Comparison of ENCODE assay signal across 8 mouse cellular contexts in genomic region chr11:88618005-88618501, GRCm38 (mm10).
DNase-seq lines count a peak whose midpoint lies in the region; ATAC-seq and TF ChIP-seq lines count a peak whose summit lies in the region.

No protein-coding gene starts in this region.

- 0 out of 2 replicates have a peak overlapping the region, but pooled peaks have one; percentile 1 for H3K4me2 ChIP-seq in intestine, embryonic 14.5 days (ENCODE audit: low read length)
- H3K4me2 ChIP-seq in liver, embryonic 16.5 days (ENCODE audit: low read depth, low read length) = no peak overlapping the region

- no peak for TF ChIP-seq RAD21 in MEL (IDR thresholded peaks at IDR 0.05; ENCODE audit: low read depth, low read length)

- peak overlapping the region; percentile 56; the same call in 1 of the 2 replicates for H3K27ac ChIP-seq in MEL (ENCODE audit: control insufficient read depth, low read depth, low read length)
- H3K27ac ChIP-seq in intestine, embryonic 14.5 days (ENCODE audit: low read depth) = no peak overlapping the region
- H3K27ac ChIP-seq in liver, embryonic 16.5 days (ENCODE audit: low read length) = peak overlapping the region; percentile 40; the same call in 1 of the 2 replicates

- DNase-seq in heart, adult 11 months = peak; percentile 95
- DNase-seq in heart, postnatal 10 days = no peak
- DNase-seq in MEL (ENCODE audit: low read depth, low spot score) = no peak
- DNase-seq in intestine, embryonic 14.5 days (ENCODE audit: low spot score) = no peak
- DNase-seq in adipocyte (ENCODE audit: low spot score) = no peak
- no peak for DNase-seq in embryo, embryonic 10.5 days (ENCODE audit: low spot score)
- DNase-seq in right cerebral cortex, postnatal 4 days = no peak

- TF ChIP-seq POLR2A in MEL (IDR thresholded peaks at IDR 0.05; ENCODE audit: control insufficient read depth in 1 of 2, insufficient read depth in 1 of 2, low read depth in 1 of 2, low read length in 2 of 2, poor library complexity in 1 of 2) = no peak

- H3K79me2 ChIP-seq in MEL (ENCODE audit: control insufficient read depth, insufficient read depth, low read length, poor library complexity) = no peaks in the 10 kb centered on the region; the same call in 1 of the 2 replicates

- H3K9ac ChIP-seq in MEL (ENCODE audit: control insufficient read depth, low read depth, low read length, poor library complexity, severe bottlenecking) = peak overlapping the region; percentile 13; the same call in 1 of the 2 replicates
- no peak overlapping the region for H3K9ac ChIP-seq in intestine, embryonic 14.5 days (ENCODE audit: low read length)
- H3K9ac ChIP-seq in liver, embryonic 16.5 days (ENCODE audit: low read depth, low read length) = no peak overlapping the region

- no peak overlapping the region for H3K4me3 ChIP-seq in MEL (ENCODE audit: control insufficient read depth in 1 of 2, insufficient read depth in 1 of 2, low read depth in 2 of 2, low read length in 2 of 2)
- H3K4me3 ChIP-seq in intestine, embryonic 14.5 days (ENCODE audit: low read depth, low read length) = no peak overlapping the region
- no peak overlapping the region for H3K4me3 ChIP-seq in liver, embryonic 16.5 days (ENCODE audit: low read depth, low read length)

- no peaks in the 10 kb centered on the region for H3K27me3 ChIP-seq in MEL (ENCODE audit: control insufficient read depth in 1 of 2, insufficient read depth in 2 of 2, low read length in 2 of 2)
- no peaks in the 10 kb centered on the region for H3K27me3 ChIP-seq in intestine, embryonic 14.5 days (replicated peaks; ENCODE audit: control insufficient read depth, insufficient read depth, low read length)
- no peaks in the 10 kb centered on the region for H3K27me3 ChIP-seq in liver, embryonic 16.5 days (ENCODE audit: control insufficient read depth, insufficient read depth, low read depth, low read length)

- TF ChIP-seq EP300 in MEL (IDR thresholded peaks at IDR 0.05; ENCODE audit: low read depth in 1 of 2, low read length in 2 of 2) = no peak

- H3K4me1 ChIP-seq in MEL (ENCODE audit: control insufficient read depth in 1 of 2, insufficient read depth in 2 of 2, low read length in 2 of 2) = peaks cover 46 to 47% of the 10 kb centered on the region in 2 experiments
- H3K4me1 ChIP-seq in intestine, embryonic 14.5 days (replicated peaks; ENCODE audit: control insufficient read depth, insufficient read depth, low read length) = peaks cover 64% of the 10 kb centered on the region
- peaks cover 36% of the 10 kb centered on the region for H3K4me1 ChIP-seq in liver, embryonic 16.5 days (ENCODE audit: control insufficient read depth, low read depth, low read length)

- no peaks in the 10 kb centered on the region for H3K9me3 ChIP-seq in MEL (replicated peaks; ENCODE audit: insufficient read depth, low read length)
- no peaks in the 10 kb centered on the region for H3K9me3 ChIP-seq in intestine, embryonic 14.5 days (ENCODE audit: control insufficient read depth, low read length)
- no peaks in the 10 kb centered on the region for H3K9me3 ChIP-seq in liver, embryonic 16.5 days (replicated peaks; ENCODE audit: control insufficient read depth, low read length)

- no peak for ATAC-seq in intestine, embryonic 14.5 days (replicated peaks; ENCODE audit: low FRiP score, low TSS enrichment, low read depth)
- no peak for ATAC-seq in liver, embryonic 16.5 days (ENCODE audit: low read depth)

- peaks cover 0 to 50% of the 10 kb centered on the region in 2 experiments; a peak in 3 of 4 replicates for H3K36me3 ChIP-seq in MEL (ENCODE audit: control insufficient read depth in 1 of 2, insufficient read depth in 2 of 2, low read length in 2 of 2)
- H3K36me3 ChIP-seq in intestine, embryonic 14.5 days (ENCODE audit: control insufficient read depth, insufficient read depth, low read length) = no peaks in the 10 kb centered on the region
- H3K36me3 ChIP-seq in liver, embryonic 16.5 days (ENCODE audit: control insufficient read depth, insufficient read depth) = no peaks in the 10 kb centered on the region

- no peak for TF ChIP-seq CTCF in MEL (IDR thresholded peaks at IDR 0.05 in 2 of 3, conservative IDR thresholded peaks at IDR 0.05 in 1 of 3; ENCODE audit: control insufficient read depth in 1 of 3, insufficient read depth in 1 of 3, low read depth in 2 of 3, low read length in 3 of 3, poor library complexity in 1 of 3, severe bottlenecking in 1 of 3)

- intact Hi-C loops in heart, postnatal 10 days (cut with DNase I) = no loop called here

- WGBS in intestine, embryonic 14.5 days = 45% methylated on average over 16 of the region's 16 CpGs
- WGBS in liver, embryonic 16.5 days (ENCODE audit: insufficient replicate concordance) = 66% methylated on average over 16 of the region's 16 CpGs

TF ChIP-seq in MEL, 35 proteins besides CTCF, POLR2A, EP300 and RAD21:
- TF ChIP-seq ETS1 (IDR thresholded peaks at IDR 0.05; ENCODE audit: low read depth, low read length) (no peak), TBP (IDR thresholded peaks at IDR 0.05; ENCODE audit: low read depth, low read length) (no peak), KAT2A (conservative IDR thresholded peaks at IDR 0.05; ENCODE audit: low read depth, low read length) (no peak), JUND (IDR thresholded peaks at IDR 0.05; ENCODE audit: low read depth, low read length) (no peak), RCOR1 (IDR thresholded peaks at IDR 0.05; ENCODE audit: low read depth, low read length) (no peak), SIN3A (IDR thresholded peaks at IDR 0.05; ENCODE audit: low read length) (no peak), MEF2A (IDR thresholded peaks at IDR 0.05; ENCODE audit: extremely low read depth, insufficient replicate concordance, low read depth, low read length, poor library complexity, severe bottlenecking) (no peak), HCFC1 (IDR thresholded peaks at IDR 0.05; ENCODE audit: low read depth, low read length) (no peak), MAFK (IDR thresholded peaks at IDR 0.05; ENCODE audit: borderline replicate concordance, low read depth, low read length) (no peak)
